Mouse (Mus musculus): ENCODE measurements around the gene Nt5dc1. TPM values are rescaled to one million over a fixed set of nuclear protein-coding genes. Genes with fewer than 3 reads are reported as not detected.
"Not testable (repeated sequence)": the region's sequence is repeated elsewhere in the genome, so short reads cannot be mapped to it uniquely, and the experiment has no call there.

Gene Nt5dc1
- 1 to 10 TPM; 2.6 to 3.0 TPM for total RNA-seq (2021)
- long read RNA-seq, experiment 1, partial matches to known transcripts, result 0 of 3 reads
- long read RNA-seq, experiment 1, other reads (novel, unspliced or antisense), result 2 of 3 reads
- long read RNA-seq, experiment 2, partial matches to known transcripts, result 1 of 6 reads
- long read RNA-seq, experiment 2, other reads (novel, unspliced or antisense), result 3 of 6 reads

GRCm38 (mm10) chr10:34418204-34418756, at the start of gene Nt5dc1:
Nt5dc1 (minus strand) TSS chr10:34418552.
- peak; percentile 69 to 87 for DNase-seq (ENCODE audit: low spot score in 2 of 2)

DNA sequence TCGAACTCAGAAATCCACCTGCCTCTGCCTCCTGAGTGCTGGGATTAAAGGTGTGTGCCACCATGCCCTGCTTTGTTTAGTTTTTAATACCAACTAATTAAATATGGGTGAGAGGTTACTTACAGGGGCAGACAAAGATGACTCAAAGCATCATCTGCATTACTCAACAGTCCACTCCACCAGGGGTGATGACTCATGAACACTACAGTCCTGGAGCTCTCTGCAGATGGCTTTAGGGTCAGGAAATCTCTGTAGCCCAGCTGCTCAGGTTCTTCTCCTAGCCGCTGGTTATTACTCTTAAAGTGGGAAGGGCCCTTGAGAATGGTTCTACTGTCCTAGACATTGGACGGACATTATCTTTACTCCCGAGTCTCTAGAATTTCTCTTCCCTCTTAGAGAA, 46.0 kb upstream of the Nt5dc1 start:
- DNase-seq (ENCODE audit: low spot score in 2 of 2), result no peak

DNA sequence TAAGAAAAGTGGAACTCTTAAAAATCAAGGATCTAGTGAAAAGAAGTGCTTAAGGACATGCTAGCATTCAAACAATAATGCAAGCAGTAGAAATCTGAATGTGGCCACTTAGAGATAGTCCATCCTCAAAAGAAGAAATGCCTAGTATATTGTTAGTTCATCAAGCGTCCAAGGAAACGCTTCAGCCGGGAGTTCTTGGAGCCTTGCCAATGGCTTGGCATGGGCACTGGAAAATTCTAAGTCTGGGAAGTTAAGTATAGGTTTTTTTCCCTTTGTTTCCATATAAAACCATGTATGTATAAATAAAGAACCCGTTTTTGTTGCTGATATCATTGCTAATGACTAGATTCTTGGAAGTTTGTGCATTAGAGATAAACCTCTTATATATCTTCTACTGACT, 43.1 kb upstream of the Nt5dc1 start:
- DNase-seq (ENCODE audit: low spot score in 2 of 2), result no peak

GRCm38 (mm10) chr10:34449469-34449868, 31.1 kb upstream of the Nt5dc1 start:
- no peak for DNase-seq (ENCODE audit: low spot score in 2 of 2)

DNA sequence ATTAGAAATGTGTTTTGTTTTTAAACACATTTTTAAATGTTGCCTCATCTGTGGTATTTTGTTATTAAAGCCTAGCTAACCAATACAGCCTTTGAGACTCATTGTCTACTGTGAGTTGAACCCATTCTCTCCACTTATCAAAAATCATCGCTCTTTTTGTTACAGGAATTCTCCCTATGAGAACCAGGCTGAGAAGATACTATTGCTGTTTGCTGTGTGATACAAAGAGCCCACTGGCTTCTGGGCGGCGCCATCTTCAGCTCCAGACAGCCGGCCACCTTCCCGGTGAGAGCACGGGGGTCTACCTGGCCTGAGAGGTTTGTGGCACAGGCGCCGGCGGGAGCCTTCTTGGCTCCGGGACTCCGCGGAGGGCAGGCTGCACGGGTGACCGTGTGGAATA, 15.8 kb upstream of the Nt5dc1 start:
- DNase-seq (ENCODE audit: low spot score in 2 of 2), result not testable (repeated sequence)

DNA sequence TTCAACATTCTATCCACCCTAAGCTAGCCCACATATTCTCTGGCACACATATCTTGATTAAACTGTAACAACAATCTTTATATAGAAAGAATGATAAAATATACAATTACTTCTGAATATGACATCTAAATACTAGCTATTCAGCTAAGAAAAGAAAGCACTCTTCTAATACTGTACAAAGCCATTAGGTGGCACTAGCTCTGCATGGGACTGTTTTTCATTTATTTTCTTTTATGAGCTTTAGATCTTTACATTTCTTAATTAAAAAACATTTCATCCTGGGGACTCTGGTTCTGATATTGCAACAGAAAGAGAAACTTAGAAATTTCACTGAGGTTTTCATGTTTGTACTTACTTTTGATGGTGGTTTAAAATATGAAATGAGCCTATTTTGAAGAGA, 13.4 kb upstream of the Nt5dc1 start:
- peak in 1 of 2 experiments; percentile 25 for DNase-seq (ENCODE audit: low spot score in 2 of 2)

- not testable (repeated sequence) for DNase-seq (ENCODE audit: low spot score in 2 of 2)
Observed at GRCm38 (mm10) chr10:34418794-34419193, 442 bp upstream of the Nt5dc1 start.

DNA sequence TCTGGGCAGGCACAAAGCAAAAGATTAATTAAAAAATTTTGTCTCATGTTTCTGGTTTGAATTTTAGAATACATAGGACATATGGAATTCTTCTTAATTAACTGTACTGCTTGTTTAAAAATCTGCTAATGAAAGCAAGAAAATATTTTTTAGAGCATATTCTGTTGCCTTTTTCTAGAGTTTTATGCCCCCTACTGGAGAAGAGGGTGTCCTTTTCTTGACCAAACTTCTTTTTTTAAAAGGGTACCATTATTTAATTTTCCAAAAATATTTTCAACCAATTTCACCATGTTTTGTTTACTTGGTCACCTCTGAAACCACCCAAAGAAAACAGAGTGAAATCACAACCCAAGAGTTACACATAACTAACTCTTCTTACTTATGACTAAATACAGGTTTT, 19.1 kb downstream of the Nt5dc1 start:
- no peak for DNase-seq (ENCODE audit: low spot score in 2 of 2)

DNA sequence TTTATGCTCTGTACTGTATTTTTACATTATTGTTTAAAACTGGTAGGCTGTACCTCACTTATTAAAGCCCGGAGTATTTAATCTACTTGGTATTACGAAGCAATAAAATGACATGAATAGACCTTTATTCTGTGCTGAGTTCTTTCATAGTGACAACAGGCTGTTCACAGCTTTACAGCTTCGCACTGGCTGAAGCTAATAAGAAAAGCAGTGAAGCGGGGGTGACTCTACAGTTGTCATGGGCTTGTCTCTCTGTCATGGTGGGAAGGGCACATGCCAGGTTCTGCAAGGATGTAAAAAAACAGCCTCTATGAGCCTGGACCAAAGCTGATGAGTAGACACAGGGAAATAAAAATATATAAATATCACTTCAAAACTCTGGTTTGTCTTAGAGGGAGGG, 21.4 kb downstream of the Nt5dc1 start:
- no peak for DNase-seq (ENCODE audit: low spot score in 2 of 2)

GRCm38 (mm10) chr10:34389681-34390080, 28.7 kb downstream of the Nt5dc1 start, which contains the start of gene Col10a1:
Col10a1 (plus strand) TSS chr10:34389981.
- no peak for DNase-seq (ENCODE audit: low spot score in 2 of 2)

DNA sequence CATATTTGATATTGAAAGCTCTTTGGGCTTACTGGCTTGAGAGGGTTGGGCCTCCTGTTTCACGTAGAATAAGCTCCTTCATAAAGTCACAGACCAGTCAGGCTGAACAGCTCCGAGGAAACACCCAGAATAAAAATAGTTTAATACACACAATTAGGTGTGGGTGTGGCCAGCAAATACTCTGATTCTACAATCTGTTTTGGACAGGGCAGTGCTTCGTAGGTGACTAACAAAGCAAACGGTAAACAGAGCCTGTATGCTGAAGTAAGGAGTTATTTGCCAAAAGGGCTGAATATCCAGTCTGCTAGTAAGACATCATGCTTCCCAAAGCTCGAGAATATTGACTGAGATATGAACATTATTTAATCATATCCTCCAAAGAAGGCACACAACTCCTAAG, 32.7 kb downstream of the Nt5dc1 start:
- no peak for DNase-seq (ENCODE audit: low spot score in 2 of 2)

DNA sequence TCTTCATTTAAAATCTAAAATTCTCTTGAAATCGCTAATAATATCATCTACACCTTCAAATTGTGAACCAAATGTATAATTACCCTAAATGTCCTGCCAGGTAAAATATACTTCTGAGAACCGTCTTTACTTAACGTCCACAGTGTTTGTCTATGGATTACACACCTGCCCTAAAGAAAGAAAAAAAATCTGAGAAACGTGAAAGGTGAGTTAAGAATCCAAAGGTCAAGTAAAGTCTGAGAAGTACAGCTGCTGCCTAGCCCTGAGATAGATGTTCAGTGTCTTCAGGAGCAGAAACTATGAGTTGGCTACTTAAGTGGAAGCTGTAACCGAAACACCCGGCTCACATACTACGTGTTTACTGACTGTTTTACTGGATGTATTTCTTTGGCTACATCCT, 45.0 kb downstream of the Nt5dc1 start:
- no peak for DNase-seq (ENCODE audit: low spot score in 2 of 2)

GRCm38 (mm10) chr10:34368138-34368537, 50.2 kb downstream of the Nt5dc1 start:
- DNase-seq (ENCODE audit: low spot score in 2 of 2), result peak in 1 of 2 experiments; percentile 8

DNA sequence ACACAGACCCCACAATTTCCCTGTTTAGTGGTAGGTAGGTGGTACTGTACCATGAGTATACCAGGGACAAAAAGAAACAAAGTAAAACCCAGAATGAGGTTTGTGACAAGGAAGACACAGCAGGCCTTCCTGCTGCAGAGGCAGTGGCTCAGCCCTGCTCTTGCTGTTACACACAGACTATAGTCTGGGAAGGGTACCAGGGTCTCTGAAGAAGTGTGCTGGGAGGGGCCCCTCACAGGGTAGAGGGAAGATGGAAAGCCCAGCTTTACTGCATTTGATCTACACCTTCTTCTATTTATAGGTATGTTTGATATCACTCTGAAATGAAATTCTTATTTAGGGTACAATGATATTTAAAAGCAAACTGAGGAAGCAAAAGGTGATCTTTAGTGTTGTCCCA, 54.6 kb downstream of the Nt5dc1 start:
- no peak for DNase-seq (ENCODE audit: low spot score in 2 of 2)

DNA sequence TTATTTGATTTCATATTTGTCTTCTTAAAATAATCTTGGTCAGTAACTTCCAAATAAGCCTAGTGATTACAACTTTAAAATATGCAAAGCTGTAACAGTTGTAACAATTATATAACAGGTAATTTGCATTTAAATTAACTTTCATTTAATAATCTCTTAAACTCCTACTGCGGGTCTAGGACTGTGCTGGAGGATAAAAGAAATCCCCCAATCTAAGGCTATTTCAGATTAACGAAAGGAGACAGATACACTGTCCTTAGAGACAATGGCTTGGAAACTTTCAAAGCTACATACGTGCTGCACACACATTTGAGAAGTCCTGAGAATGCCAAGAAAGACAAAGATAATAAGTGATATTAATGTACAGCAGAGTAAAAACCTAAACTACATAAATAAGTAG, 60.1 kb downstream of the Nt5dc1 start:
- DNase-seq (ENCODE audit: low spot score in 2 of 2), result no peak

DNA sequence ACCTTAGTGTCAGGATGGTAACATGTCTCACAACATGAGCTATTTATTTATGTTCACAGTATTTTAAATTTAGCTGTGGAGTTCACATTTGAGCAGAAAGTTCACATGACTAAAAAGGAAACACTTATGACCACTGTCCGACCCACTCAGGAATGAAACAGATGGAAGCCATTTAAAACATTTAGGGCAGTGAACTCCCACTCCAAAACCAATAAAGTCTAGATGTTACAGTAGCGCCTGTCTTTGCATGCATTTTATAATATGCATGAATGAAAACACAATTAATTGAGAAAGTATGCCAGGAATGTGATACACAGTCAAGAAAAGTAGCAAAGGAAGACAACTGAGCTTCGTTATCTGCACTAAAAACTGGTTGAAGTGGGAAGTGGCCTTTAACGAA, 66.2 kb downstream of the Nt5dc1 start:
- DNase-seq (ENCODE audit: low spot score in 2 of 2), result no peak

DNA sequence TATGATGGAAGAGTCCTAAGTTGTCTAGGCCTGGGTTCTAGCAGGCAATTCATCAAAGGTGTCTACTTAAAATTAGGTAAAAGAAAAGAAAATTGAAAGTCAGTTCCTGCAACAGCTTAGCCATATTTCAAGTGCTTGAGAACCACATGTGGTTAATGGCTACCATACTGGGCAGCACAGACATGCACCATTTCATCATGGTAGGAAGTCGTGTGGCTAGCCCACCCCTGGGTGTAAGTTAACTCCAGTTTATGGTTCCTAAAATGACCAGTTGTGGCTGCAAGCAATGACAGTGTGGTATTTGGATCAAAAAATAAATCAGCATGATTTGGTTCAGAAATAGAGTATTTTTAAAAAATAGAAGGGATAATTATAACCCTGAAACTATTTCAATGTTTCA, 76.5 kb downstream of the Nt5dc1 start:
- DNase-seq (ENCODE audit: low spot score in 2 of 2), result no peak

DNA sequence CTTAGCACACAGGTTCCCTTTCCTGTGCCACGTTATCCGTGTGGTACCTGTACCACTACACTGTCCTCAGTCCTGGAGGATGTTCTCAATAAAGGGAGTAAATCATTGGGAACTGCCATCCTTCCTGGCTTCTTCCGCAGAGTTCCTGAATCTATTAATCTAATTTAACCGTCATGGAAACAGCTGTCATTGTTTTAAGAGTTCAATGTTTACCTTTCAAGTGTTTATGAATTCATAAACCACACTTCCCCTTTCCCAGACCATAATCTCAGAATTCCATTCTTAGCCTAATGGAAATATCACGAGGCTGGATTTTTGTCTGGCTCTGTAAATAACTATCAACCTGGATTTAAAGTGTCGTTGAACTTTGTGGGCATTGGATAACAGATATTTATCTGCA, 77.3 kb downstream of the Nt5dc1 start:
- no peak for DNase-seq (ENCODE audit: low spot score in 2 of 2)

DNA sequence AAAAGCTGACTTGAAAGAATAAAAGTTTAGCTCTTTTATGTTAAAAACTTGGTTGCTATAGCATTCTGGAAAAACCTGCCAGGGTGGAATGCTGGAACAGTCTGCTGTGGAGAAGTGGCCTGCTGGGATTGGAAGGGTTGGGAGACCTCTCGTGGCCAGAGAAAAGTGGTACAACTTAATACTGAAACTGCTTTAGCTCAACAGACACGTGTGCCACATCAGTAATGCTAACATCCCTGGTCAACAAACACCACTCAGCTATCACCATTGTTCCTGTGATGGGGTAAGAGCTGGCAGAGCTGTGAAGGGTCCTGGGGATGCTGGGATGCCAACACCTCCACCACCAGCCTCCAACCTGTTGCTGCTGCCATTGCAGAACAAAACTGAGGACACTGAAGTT, 90.0 kb downstream of the Nt5dc1 start:
- DNase-seq (ENCODE audit: low spot score in 2 of 2), result peak; percentile 33 to 59

- DNase-seq (ENCODE audit: low spot score in 2 of 2), result no peak
Observed at GRCm38 (mm10) chr10:34327144-34327543, 91.2 kb downstream of the Nt5dc1 start.

- DNase-seq (ENCODE audit: low spot score in 2 of 2), result peak in 1 of 2 experiments; percentile 49
Observed at GRCm38 (mm10) chr10:34326701-34327100, 91.7 kb downstream of the Nt5dc1 start.

GRCm38 (mm10) chr10:34320809-34321208, 97.5 kb downstream of the Nt5dc1 start:
- DNase-seq (ENCODE audit: low spot score in 2 of 2), result peak; percentile 30 to 60

DNA sequence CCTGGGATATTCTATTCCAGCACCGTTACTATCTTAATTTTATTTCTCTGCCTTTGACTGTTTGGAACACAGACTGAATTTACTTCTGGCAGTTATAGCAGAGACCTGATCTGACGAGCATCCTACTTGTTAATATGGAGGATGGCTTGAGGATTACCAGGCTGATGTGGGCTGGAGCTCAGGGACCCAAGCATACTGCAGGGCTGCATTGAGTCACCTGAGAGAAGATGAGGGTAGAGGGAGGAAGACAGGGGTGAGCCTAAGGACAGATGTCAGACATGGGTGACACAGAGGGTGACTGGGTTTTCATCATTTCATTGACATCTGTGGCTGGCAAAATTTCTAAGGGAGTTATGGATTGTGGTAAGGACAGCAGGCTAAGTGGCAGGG, 101.1 kb downstream of the Nt5dc1 start:
- no peak for DNase-seq (ENCODE audit: low spot score in 2 of 2)

All from layer of hippocampus, postnatal 14 days (tissue).